ENCODE assay signal across 24 mouse cellular contexts in genomic region chr16:33368632-33369031, GRCm38 (mm10). TPM values are rescaled to one million over a fixed set of nuclear protein-coding genes. Genes with fewer than 3 reads are reported as not detected.
A peak's percentile ranks its signal among the peaks of the same experiment; 100 is the strongest.
DNase-seq lines count a peak whose midpoint lies in the region; ATAC-seq and TF ChIP-seq lines count a peak whose summit lies in the region.
"Had no signal": no experiment of that assay in that cellular context is flagged by ENCODE, and none has a peak within 500 bp of the region (broad histone marks: within the 10 kb centered on the region; RNA-seq: fewer than 3 reads in every experiment).

No protein-coding gene starts in this region.

- TF ChIP-seq CTCF in layer of hippocampus, adult 2 months (conservative IDR thresholded peaks at IDR 0.05) = no peak

- no peaks in the 10 kb centered on the region for H3K36me3 ChIP-seq in forebrain, embryonic 12.5 days (replicated peaks)
- H3K36me3 ChIP-seq in forebrain, embryonic 11.5 days (ENCODE audit: control insufficient read depth, insufficient read depth, low read length) = no peaks in the 10 kb centered on the region
- H3K36me3 ChIP-seq in heart, embryonic 14.5 days (ENCODE audit: control insufficient read depth, insufficient read depth, low read length) = no peaks in the 10 kb centered on the region
- H3K36me3 ChIP-seq: embryonic facial prominence, embryonic 12.5 days; heart, embryonic 12.5 days; hindbrain, embryonic 13.5 days had no signal

- no peaks in the 10 kb centered on the region for H3K9me3 ChIP-seq in forebrain, embryonic 12.5 days
- no peaks in the 10 kb centered on the region for H3K9me3 ChIP-seq in forebrain, embryonic 11.5 days (ENCODE audit: control insufficient read depth, low read length)
- H3K9me3 ChIP-seq in heart, embryonic 14.5 days (ENCODE audit: control insufficient read depth, low read length) = no peaks in the 10 kb centered on the region
- H3K9me3 ChIP-seq: embryonic facial prominence, embryonic 12.5 days; forebrain, embryonic 13.5 days; hindbrain, embryonic 13.5 days had no signal

- 74% methylated on average over 3 of the region's 3 CpGs for WGBS in forebrain, embryonic 12.5 days
- 84% methylated on average over 3 of the region's 3 CpGs for WGBS in forebrain, embryonic 11.5 days
- WGBS in heart, embryonic 14.5 days = 49% methylated on average over 3 of the region's 3 CpGs

- no peaks in the 10 kb centered on the region for H3K27me3 ChIP-seq in forebrain, embryonic 12.5 days
- H3K27me3 ChIP-seq in forebrain, embryonic 11.5 days (ENCODE audit: control insufficient read depth, insufficient read depth, low read length) = no peaks in the 10 kb centered on the region
- H3K27me3 ChIP-seq in heart, embryonic 14.5 days (ENCODE audit: control insufficient read depth, insufficient read depth, low read length) = no peaks in the 10 kb centered on the region
- H3K27me3 ChIP-seq: embryonic facial prominence, embryonic 12.5 days; forebrain, embryonic 13.5 days; heart, embryonic 12.5 days; hindbrain, embryonic 13.5 days had no signal

- 0 out of 2 replicates have a peak overlapping the region, but pooled peaks have one; percentile 12 for H3K9ac ChIP-seq in forebrain, embryonic 12.5 days
- no peak overlapping the region for H3K9ac ChIP-seq in forebrain, embryonic 11.5 days (ENCODE audit: low read length)
- no peak overlapping the region for H3K9ac ChIP-seq in heart, embryonic 14.5 days (ENCODE audit: low read length)
- H3K9ac ChIP-seq: embryonic facial prominence, embryonic 12.5 days; forebrain, embryonic 13.5 days; forebrain, postnatal 0 days; heart, embryonic 12.5 days; hindbrain, embryonic 13.5 days had no signal

- H3K4me3 ChIP-seq in forebrain, embryonic 12.5 days (replicated peaks) = no peak overlapping the region
- no peak overlapping the region for H3K4me3 ChIP-seq in forebrain, embryonic 11.5 days (ENCODE audit: low read depth, low read length)
- no peak overlapping the region for H3K4me3 ChIP-seq in heart, embryonic 14.5 days (ENCODE audit: control insufficient read depth in 1 of 2, insufficient read depth in 1 of 2, low read depth in 1 of 2, low read length in 2 of 2)
- no peak overlapping the region for H3K4me3 ChIP-seq in layer of hippocampus, adult 2 months
- H3K4me3 ChIP-seq: embryonic facial prominence, embryonic 12.5 days; forebrain, embryonic 13.5 days; gastrocnemius, adult 2 months; heart, embryonic 12.5 days; hindbrain, embryonic 13.5 days had no signal

- H3K27ac ChIP-seq in forebrain, embryonic 12.5 days = no peak overlapping the region
- H3K27ac ChIP-seq in forebrain, embryonic 11.5 days (ENCODE audit: low read depth, low read length) = no peak overlapping the region
- H3K27ac ChIP-seq in heart, embryonic 14.5 days (replicated peaks in 1 of 2; ENCODE audit: control insufficient read depth in 1 of 2, insufficient read depth in 1 of 2, low read depth in 2 of 2, low read length in 2 of 2) = peak overlapping the region in 1 of 2 experiments; percentile 55; a peak in 2 of 4 replicates
- peak overlapping the region; percentile 23; the same call in 1 of the 2 replicates for H3K27ac ChIP-seq in layer of hippocampus, adult 2 months
- H3K27ac ChIP-seq: embryonic facial prominence, embryonic 12.5 days; forebrain, embryonic 13.5 days; gastrocnemius, adult 2 months; hindbrain, embryonic 13.5 days; hindbrain, postnatal 0 days had no signal

- ATAC-seq in forebrain, embryonic 12.5 days (ENCODE audit: low FRiP score) = no peak
- no peak for ATAC-seq in forebrain, embryonic 11.5 days (replicated peaks; ENCODE audit: low FRiP score)
- peak; percentile 59; the same call in 1 of the 2 replicates for ATAC-seq in heart, embryonic 14.5 days (ENCODE audit: insufficient number of reproducible peaks, insufficient read depth, low FRiP score, low read depth)
- ATAC-seq: CD4-positive, CD25-positive, alpha-beta regulatory T cell, adult 4 months; forebrain, embryonic 13.5 days; forebrain, postnatal 0 days; hindbrain, postnatal 0 days had no signal

- no peak for DNase-seq in forebrain, embryonic 11.5 days (ENCODE audit: low spot score)
- DNase-seq in heart, adult 8-10 months (ENCODE audit: low spot score) = no peak
- no peak for DNase-seq in layer of hippocampus, adult 2 months (ENCODE audit: low spot score in 2 of 2)
- DNase-seq in layer of hippocampus, postnatal 10 days (ENCODE audit: low spot score in 2 of 2) = no peak
- peak; percentile 86 for DNase-seq in ZHBTc4 (ENCODE audit: low read depth, low spot score)
- DNase-seq in lung, postnatal 14 days = no peak
- DNase-seq: adrenal gland, postnatal 10 days; B cell, adult 2 months; cerebellum, adult 11 months; cerebellum, adult 8-10 months; cerebellum, postnatal 14 days; forebrain, postnatal 0 days; gastrocnemius, adult 2 months; gastrocnemius, postnatal 25 days; kidney, adult 11 months; kidney, adult 9 months had no signal

- no peaks in the 10 kb centered on the region for H3K4me1 ChIP-seq in forebrain, embryonic 12.5 days
- H3K4me1 ChIP-seq in forebrain, embryonic 11.5 days (replicated peaks; ENCODE audit: control insufficient read depth, insufficient read depth, low read length) = no peaks in the 10 kb centered on the region
- peaks cover 8 to 17% of the 10 kb centered on the region in 2 experiments for H3K4me1 ChIP-seq in heart, embryonic 14.5 days (ENCODE audit: control insufficient read depth in 2 of 2, insufficient read depth in 2 of 2, low read length in 2 of 2)
- H3K4me1 ChIP-seq: embryonic facial prominence, embryonic 12.5 days; forebrain, embryonic 13.5 days; hindbrain, embryonic 13.5 days had no signal

- H3K4me2 ChIP-seq in forebrain, embryonic 12.5 days = no peak overlapping the region
- no peak overlapping the region for H3K4me2 ChIP-seq in forebrain, embryonic 11.5 days (ENCODE audit: low read depth, low read length, severe bottlenecking)
- H3K4me2 ChIP-seq in heart, embryonic 14.5 days (ENCODE audit: low read length) = no peak overlapping the region
- H3K4me2 ChIP-seq: embryonic facial prominence, embryonic 12.5 days; forebrain, embryonic 13.5 days; heart, embryonic 12.5 days; hindbrain, embryonic 13.5 days had no signal

RNA-seq across cellular contexts. Expression of gene Zfp148, which starts 12.0 kb away (rescaled TPM):
- polyA plus RNA-seq in forebrain, embryonic 12.5 days (2016; fragmentation: Nextera tagmentation; extraction: Ambion mirVana) = 71.1 and 71.2 TPM in 2 replicates
- polyA plus RNA-seq in forebrain, embryonic 11.5 days (2014; fragmentation: Nextera tagmentation; extraction: Ambion mirVana) = 52.7 and 54.1 TPM in 2 replicates
- polyA plus RNA-seq in heart, embryonic 14.5 days (2014; fragmentation: Nextera tagmentation; extraction: Ambion mirVana) = 35.5 and 37.3 TPM in 2 replicates
- total RNA-seq in heart, adult 8-10 months (2022) = 10 to 100 TPM; 37.2 to 41.2 (median 38.7) TPM
- total RNA-seq in layer of hippocampus, adult 2 months (2021) = 100 to 1,000 TPM; 161 to 166 TPM
- total RNA-seq in layer of hippocampus, postnatal 10 days (2021) = 10 to 100 TPM; 87.4 to 92.3 TPM
